Mouse (Mus musculus) kidney, embryonic 16.5 days (tissue): Measurements from ENCODE around the gene Spert. TPM values are rescaled to one million over a fixed set of nuclear protein-coding genes. Genes with fewer than 3 reads are reported as not detected.

Experiments used
- ATAC-seq: fragments of 200-750 bp; cut with Nextera tagmentation; 2 replicates; pipeline ENCODE4 v1.8.0; 2017; ENCODE audit warnings: moderate TSS enrichment; ENCODE audit not compliant: low FRiP score, low TSS enrichment
- H3K27ac ChIP-seq: fragments of 300-500 bp; sonication (generic); 2 replicates; pipeline ENCODE4 v1.5.1; 2014; ENCODE audit warnings: low read length
- H3K27me3 ChIP-seq: fragments of 300-500 bp; sonication (generic); 2 replicates; pipeline ENCODE4 v1.6.1; 2014; ENCODE audit warnings: low read length, control low read depth, mixed read lengths; ENCODE audit not compliant: insufficient read depth
- H3K36me3 ChIP-seq: fragments of 300-500 bp; sonication (generic); 2 replicates; pipeline ENCODE4 v1.6.1; 2014; ENCODE audit warnings: low read length, control low read depth, mixed read lengths; ENCODE audit not compliant: insufficient read depth
- H3K4me1 ChIP-seq: fragments of 300-500 bp; sonication (generic); 2 replicates; pipeline ENCODE4 v1.6.1; 2014; ENCODE audit warnings: low read length, control low read depth, mixed read lengths; ENCODE audit not compliant: insufficient read depth
- H3K4me2 ChIP-seq: fragments of 300-500 bp; sonication (generic); replicated peaks from 2 replicates; pipeline ENCODE4 v1.6.1; 2014; ENCODE audit warnings: low read depth, low read length
- H3K4me3 ChIP-seq: fragments of 300-500 bp; sonication (generic); 2 replicates; pipeline ENCODE4 v1.5.1; 2014; ENCODE audit warnings: mild to moderate bottlenecking, low read length
- H3K9ac ChIP-seq: fragments of 300-500 bp; sonication (generic); replicated peaks from 2 replicates; pipeline ENCODE4 v1.6.1; 2014; ENCODE audit warnings: low read length
- H3K9me3 ChIP-seq: fragments of 300-500 bp; sonication (generic); 2 replicates; pipeline ENCODE4 v1.6.1; 2016; ENCODE audit warnings: low read length, control low read depth
- WGBS: fragments of 180-500 bp; shearing (Covaris S2); extraction: QIAGEN DNeasy Blood & Tissue Kit; methylation state at CpG from one replicate; pipeline ENCODE4 v1.1.7; 2014; 5-methylcytosine and 5-hydroxymethylcytosine counted together
- polyA plus RNA-seq: library from polyadenylated mRNA; unstranded; fragments of >200 nt; fragmentation: Nextera tagmentation; extraction: Ambion mirVana; gene quantifications from 2 replicates; pipeline ENCODE4 v1.2.1, GENCODE M21; 2015

Gene Spert
- polyA plus RNA-seq, 1 experiment from 2014 or later, result not detected

DNA sequence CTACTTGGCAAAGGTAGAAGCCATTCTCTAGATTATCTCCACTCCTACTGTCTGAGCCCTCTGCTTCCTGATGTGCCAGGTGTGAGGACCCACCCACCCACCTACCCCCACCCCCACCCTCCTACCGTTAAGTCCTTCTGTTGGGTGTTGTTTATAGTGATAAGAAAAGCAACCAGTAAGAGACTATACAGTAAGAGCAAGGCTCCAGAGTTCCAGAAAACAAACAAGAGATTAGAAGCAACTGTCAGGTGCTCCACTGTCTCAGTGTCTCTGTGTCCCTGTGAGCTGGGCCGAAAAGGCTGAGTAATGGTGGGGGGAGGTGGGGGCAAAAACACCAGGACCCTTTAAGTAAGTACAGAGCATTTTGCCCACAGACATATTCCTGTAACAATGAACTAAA, 53.7 kb downstream of the Spert start:
- H3K9me3 ChIP-seq, result no peaks in the 10 kb centered on the region
- no peak overlapping the region for H3K27ac ChIP-seq
- ATAC-seq, result no peak
- H3K4me2 ChIP-seq, result no peak overlapping the region
- H3K4me3 ChIP-seq, result no peak overlapping the region
- H3K4me1 ChIP-seq, result peaks cover 28% of the 10 kb centered on the region
- no peaks in the 10 kb centered on the region for H3K36me3 ChIP-seq
- no peaks in the 10 kb centered on the region for H3K27me3 ChIP-seq
- no peak overlapping the region for H3K9ac ChIP-seq
- WGBS, result 27% methylated on average over 2 of the region's 2 CpGs

Other genes with a start within 250 kb of the Spert start
- 0.07 and 0.21 TPM in 2 replicates for gene Siah3, start 137.1 kb downstream of the Spert start, polyA plus RNA-seq
- gene Erich6b, start 49.1 kb upstream of the Spert start, polyA plus RNA-seq, result 0.21 and 0.25 TPM in 2 replicates
- gene Cog3, start 161.4 kb upstream of the Spert start, polyA plus RNA-seq, result 24.2 and 25.2 TPM in 2 replicates
- gene Slc25a30, start 193.9 kb upstream of the Spert start, polyA plus RNA-seq, result 13.0 and 13.1 TPM in 2 replicates